Mouse (Mus musculus): ENCODE measurements around the gene Vmn1r199. TPM values are rescaled to one million over a fixed set of nuclear protein-coding genes. Genes with fewer than 3 reads are reported as not detected.

Gene Vmn1r199
- total RNA-seq (2021), result not detected

DNA sequence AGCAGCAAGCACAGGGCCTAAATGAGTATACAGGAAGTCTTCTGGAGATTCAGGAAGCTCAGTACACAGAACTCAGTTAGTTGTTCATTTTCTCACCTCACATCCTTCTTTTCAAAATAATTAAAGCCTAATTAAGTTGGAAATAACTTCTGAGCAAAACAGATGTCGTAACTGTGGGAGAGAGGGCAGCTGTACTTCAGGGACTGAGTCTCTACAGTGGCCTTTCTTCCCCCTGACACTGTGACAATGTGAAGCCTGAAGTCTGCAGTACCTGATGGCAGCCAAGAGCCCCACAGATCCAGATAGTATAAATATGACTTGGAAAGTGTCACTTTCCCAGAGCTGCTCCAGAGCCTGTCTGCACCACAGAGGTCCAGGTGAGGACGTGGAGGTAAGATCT lies at the start of gene Vmn1r199:
Gene Vmn1r199 (plus strand): TSS at position 301 of the 400 bp plus-strand sequence.
- no peak for DNase-seq

DNA sequence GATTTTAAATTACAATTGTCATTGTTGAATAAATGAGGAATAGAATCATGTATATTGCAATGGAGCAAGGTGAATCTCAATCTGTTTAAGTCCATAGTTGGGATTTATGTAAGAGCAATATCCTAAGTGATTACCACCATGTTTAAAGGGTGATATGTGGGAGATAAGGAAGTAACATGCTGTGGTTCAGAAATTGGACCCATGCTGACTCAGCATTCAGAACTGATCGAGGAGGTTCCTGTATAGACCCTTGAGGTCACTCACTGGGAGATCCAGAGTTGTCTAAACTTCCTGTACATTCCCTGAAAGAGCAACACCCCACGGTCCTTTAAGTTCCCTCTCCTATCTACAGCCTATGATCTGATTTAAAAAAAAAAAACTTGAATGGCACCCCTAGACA lies 46.3 kb upstream of the Vmn1r199 start:
- no peak for DNase-seq

DNA sequence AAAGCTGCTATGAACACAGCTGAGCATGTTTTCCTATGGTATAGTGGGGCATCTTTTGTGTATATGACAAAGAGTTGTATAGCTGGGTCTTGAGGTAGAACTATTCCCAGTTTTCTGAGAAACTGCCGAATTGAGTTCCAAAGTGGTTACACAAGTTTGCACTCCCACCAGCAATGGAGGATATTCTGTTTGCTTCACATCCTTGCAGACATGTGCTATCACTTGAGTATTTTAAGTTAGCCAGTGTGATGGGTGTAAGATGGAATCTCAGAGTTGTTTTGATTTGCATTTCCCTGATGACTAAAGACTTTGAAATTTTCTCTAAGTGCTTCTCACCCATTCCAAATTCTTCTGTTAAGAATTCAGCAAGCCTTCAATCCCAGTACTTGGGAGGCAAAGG lies 44.1 kb upstream of the Vmn1r199 start:
- no peak for DNase-seq

DNA sequence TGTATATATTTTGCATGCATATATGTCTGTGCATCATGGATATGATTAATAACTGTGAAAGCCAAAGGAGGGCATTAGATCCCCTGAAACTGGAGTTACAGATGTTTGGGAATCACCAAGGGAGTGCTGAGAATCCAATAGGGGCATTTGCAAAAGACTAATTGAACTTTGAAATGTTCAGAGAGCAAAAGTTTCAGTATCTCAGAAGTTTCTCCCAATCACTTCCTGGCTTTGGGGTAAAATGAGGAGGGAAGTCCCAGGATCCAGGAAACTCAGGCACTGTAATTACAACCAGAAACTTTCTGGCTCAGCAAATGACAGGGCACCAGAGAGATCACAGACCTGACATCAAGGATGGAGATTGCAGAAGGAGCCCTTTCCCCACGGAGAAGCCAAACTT lies 29.6 kb upstream of the Vmn1r199 start, which contains the start of gene Vmn1r198:
Gene Vmn1r198 (plus strand): TSS at position 301 of the 400 bp plus-strand sequence.
- DNase-seq, result no peak

DNA sequence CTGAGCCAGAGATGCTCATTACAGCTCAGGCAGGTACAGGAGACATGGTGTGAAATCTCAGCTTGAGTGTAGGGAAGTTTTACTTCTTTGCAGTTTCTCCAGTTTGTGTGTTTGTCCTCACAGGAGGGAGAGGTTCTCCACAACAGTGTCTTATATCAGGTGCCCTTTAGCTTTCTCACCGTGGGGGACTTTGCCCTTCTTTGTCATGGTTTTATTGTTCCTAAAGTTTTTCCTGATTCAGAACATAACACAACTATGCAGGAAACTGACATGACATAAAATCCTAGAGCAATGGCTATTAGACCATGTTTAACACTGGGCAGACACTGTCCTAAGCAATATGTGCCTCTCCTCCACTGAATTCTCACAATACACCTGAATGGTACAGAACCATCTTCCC lies 28.8 kb upstream of the Vmn1r199 start:
- DNase-seq, result no peak

DNA sequence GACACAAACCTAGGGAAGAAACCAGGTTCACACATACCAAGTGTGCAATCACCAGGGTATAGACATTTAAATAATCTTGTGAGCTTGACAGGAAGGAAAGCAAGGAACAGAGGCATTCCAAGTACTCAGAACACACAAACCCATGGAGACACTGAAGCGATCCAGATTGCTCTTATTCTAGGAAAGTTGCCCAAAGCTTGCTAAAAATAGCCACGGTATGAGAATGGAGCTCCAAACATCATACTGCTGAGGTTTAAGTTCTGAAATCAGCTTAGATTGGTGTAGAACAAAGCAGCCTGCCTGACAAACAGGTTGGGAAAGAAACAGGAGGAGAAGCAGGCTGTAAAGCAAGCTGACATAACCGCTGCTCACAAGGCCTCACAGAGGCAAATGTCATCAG lies 1.5 kb downstream of the Vmn1r199 start:
- DNase-seq, result peak; percentile 11 to 25

DNA sequence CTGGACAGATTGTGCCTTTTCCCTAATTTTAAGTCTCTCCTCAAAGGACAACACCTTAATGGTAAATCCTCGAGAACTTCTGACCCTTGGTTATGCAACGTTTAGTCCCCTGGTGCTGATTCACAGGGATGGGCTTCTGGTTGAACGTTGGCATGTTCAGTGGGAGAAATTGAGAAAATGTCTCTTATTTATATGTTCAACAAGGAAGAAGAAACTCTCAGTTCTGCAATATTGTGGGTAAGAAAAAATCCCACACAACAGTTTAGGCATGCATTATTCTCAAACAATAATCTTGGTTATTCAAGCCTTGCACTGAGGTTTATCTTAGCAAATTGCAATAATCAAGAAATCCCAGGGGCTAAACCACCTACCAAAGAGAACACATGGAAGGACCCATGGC lies 3.8 kb downstream of the Vmn1r199 start:
- no peak for DNase-seq

DNA sequence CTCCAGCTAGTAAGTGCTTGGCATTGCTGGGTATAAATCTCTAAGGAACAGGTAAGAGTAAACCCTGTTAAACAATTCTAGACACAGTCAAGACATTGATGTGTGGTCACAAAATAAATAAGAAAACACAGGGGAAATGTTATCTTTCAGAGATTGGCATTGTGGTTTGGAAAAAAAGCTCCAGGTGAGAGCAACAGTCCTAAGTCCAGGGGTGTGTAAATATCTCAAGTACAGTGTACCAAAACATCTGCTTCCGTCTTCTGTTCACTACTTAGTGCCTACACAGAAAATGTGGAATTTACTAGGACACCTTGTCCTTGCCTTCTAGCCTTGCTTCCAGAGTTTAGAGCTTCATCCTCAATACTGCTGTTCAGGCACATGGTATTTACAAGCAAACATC lies 7.4 kb downstream of the Vmn1r199 start:
- DNase-seq, result no peak

DNA sequence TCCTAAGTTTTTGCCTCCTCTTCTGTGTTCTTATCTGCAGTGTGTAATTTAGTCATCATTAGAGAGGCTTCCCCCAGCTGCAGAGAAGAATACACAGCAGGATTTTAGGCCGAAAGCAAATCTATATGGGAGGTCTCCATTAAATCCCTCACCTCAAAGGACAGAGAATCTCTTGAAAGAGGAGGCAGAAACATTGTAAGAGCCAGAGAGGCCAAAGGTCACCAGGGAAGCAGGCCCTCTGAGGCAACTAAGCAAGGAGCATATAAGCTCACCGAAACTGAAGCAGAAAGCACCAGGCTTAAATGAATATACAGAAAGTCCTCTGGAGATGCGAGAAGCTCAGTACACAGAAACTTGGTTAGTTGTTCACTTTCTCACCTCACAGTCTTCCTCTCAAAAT lies 10.5 kb downstream of the Vmn1r199 start, which contains the start of gene Vmn1r200:
Gene Vmn1r200 (plus strand): TSS at position 301 of the 400 bp plus-strand sequence.
- no peak for DNase-seq

DNA sequence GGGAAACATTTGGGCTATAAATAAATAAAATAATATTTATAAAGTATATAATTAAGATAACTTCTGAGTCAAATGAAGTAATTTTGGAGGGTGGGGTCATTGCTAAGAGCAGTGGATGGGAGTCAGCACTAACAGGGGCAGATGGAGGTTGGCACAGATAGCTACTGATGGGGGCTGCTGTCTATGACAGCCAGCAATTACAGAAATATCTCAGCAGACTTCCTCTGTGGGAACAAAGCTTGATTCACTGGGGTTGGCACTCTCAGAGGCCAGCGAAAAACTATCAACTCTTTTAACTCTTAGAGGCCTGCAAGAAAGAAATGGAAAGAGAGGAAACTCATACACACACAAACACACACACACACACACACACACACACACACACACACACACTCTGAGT lies 23.4 kb downstream of the Vmn1r199 start:
- peak in 1 of 2 experiments; percentile 17 for DNase-seq

Other genes with a start within 250 kb of the Vmn1r199 start
- gene Vmn1r191, start 195.8 kb upstream of the Vmn1r199 start, total RNA-seq (2021), result not detected
- not detected for gene Vmn1r192, start 188.7 kb upstream of the Vmn1r199 start, total RNA-seq (2021)
- gene Vmn1r193, start 156.7 kb upstream of the Vmn1r199 start, total RNA-seq (2021), result not detected
- gene Vmn1r194, start 135.6 kb upstream of the Vmn1r199 start, total RNA-seq (2021), result not detected
- gene Vmn1r195, start 109.3 kb upstream of the Vmn1r199 start, total RNA-seq (2021), result not detected
- not detected for gene Vmn1r196, start 89.9 kb upstream of the Vmn1r199 start, total RNA-seq (2021)
- not detected for gene Vmn1r197, start 55.2 kb upstream of the Vmn1r199 start, total RNA-seq (2021)
- not detected for gene Vmn1r198, start 29.5 kb upstream of the Vmn1r199 start, total RNA-seq (2021)
- gene Vmn1r200, start 10.6 kb downstream of the Vmn1r199 start, total RNA-seq (2021), result not detected
- not detected for gene Vmn1r201, start 92.1 kb downstream of the Vmn1r199 start, total RNA-seq (2021)
- not detected for gene Vmn1r202, start 125.6 kb downstream of the Vmn1r199 start, total RNA-seq (2021)
- not detected for gene Vmn1r203, start 138.3 kb downstream of the Vmn1r199 start, total RNA-seq (2021)
- not detected for gene Vmn1r204, start 173.4 kb downstream of the Vmn1r199 start, total RNA-seq (2021)
- not detected for gene Vmn1r205, start 213.2 kb downstream of the Vmn1r199 start, total RNA-seq (2021)
- not detected for gene Vmn1r206, start 244.4 kb downstream of the Vmn1r199 start, total RNA-seq (2021)